Mouse (Mus musculus) forebrain, embryonic 12.5 days (tissue): ENCODE results near the gene Dab2. TPM values are rescaled to one million over a fixed set of nuclear protein-coding genes. Genes with fewer than 3 reads are reported as not detected.

Experiments
- ATAC-seq: fragments of 200-750 bp; cut with Nextera tagmentation; 2 replicates; pipeline ENCODE4 v1.8.0; 2017; ENCODE audit warnings: moderate TSS enrichment; ENCODE audit not compliant: low FRiP score
- H3K27ac ChIP-seq: fragments of 300-500 bp; sonication (generic); 2 replicates; pipeline ENCODE4 v1.5.1; 2016; ENCODE audit warnings: mild to moderate bottlenecking
- H3K27me3 ChIP-seq: fragments of 300-500 bp; sonication (generic); 2 replicates; pipeline ENCODE4 v1.6.1; 2016; ENCODE audit warnings: mild to moderate bottlenecking
- H3K36me3 ChIP-seq: fragments of 300-500 bp; sonication (generic); replicated peaks from 2 replicates; pipeline ENCODE4 v1.6.1; 2016; ENCODE audit warnings: mild to moderate bottlenecking
- H3K4me1 ChIP-seq: fragments of 300-500 bp; sonication (generic); 2 replicates; pipeline ENCODE4 v1.6.1; 2016
- H3K4me2 ChIP-seq: fragments of 300-500 bp; sonication (generic); 2 replicates; pipeline ENCODE4 v1.6.1; 2016; ENCODE audit warnings: mild to moderate bottlenecking, moderate library complexity
- H3K4me3 ChIP-seq: fragments of 300-500 bp; sonication (generic); replicated peaks from 2 replicates; pipeline ENCODE4 v1.5.1; 2016; ENCODE audit warnings: mild to moderate bottlenecking
- H3K9ac ChIP-seq: fragments of 300-500 bp; sonication (generic); 2 replicates; pipeline ENCODE4 v1.6.1; 2016; ENCODE audit warnings: mild to moderate bottlenecking
- H3K9me3 ChIP-seq: fragments of 300-500 bp; sonication (generic); 2 replicates; pipeline ENCODE4 v1.6.1; 2016
- WGBS: fragments of 180-500 bp; shearing (Covaris S2); methylation state at CpG from one replicate; pipeline ENCODE4 v1.1.7; 2016; 5-methylcytosine and 5-hydroxymethylcytosine counted together
- polyA plus RNA-seq: library from polyadenylated mRNA; unstranded; fragments of >200 nt; fragmentation: Nextera tagmentation; extraction: Ambion mirVana; gene quantifications from 2 replicates; pipeline ENCODE4 v1.2.1, GENCODE M21; 2016

Dab2 gene
- polyA plus RNA-seq: 27.8 and 37.4 TPM in 2 replicates

GRCm38 (mm10) chr15:6299554-6299953 lies at the start of gene Dab2:
Gene Dab2 (plus strand): TSS chr15:6299788.
- 74% methylated on average over 3 of the region's 3 CpGs for WGBS
- Histone ChIP-seq H3K9me3 (no peaks in the 10 kb centered on the region), H3K4me2 (no peak within 1 kb of the TSS), H3K4me3 (no peak within 1 kb of the TSS), H3K27ac (no peak within 1 kb of the TSS), H3K9ac (no peak within 1 kb of the TSS), H3K36me3 (no peaks in the 10 kb centered on the region), H3K4me1 (no peaks in the 10 kb centered on the region), H3K27me3 (no peaks in the 10 kb centered on the region)
- ATAC-seq: no peak

- H3K9ac ChIP-seq: no peak overlapping the region
- H3K27me3 ChIP-seq: no peaks in the 10 kb centered on the region
- no peak overlapping the region for H3K27ac ChIP-seq
- no peak overlapping the region for H3K4me2 ChIP-seq
- no peaks in the 10 kb centered on the region for H3K4me1 ChIP-seq
- H3K36me3 ChIP-seq: no peaks in the 10 kb centered on the region
- no peak for ATAC-seq
- 82% methylated on average over 2 of the region's 2 CpGs for WGBS
- no peaks in the 10 kb centered on the region for H3K9me3 ChIP-seq
- no peak overlapping the region for H3K4me3 ChIP-seq
These were observed 46.1 kb upstream of the Dab2 start for GRCm38 (mm10) chr15:6253471-6253870.

GRCm38 (mm10) chr15:6254383-6254782 lies 45.2 kb upstream of the Dab2 start:
- 90% methylated on average over 2 of the region's 2 CpGs for WGBS
- no peak overlapping the region for H3K4me3 ChIP-seq
- no peak overlapping the region for H3K4me2 ChIP-seq
- no peak overlapping the region for H3K27ac ChIP-seq
- no peaks in the 10 kb centered on the region for H3K36me3 ChIP-seq
- no peak for ATAC-seq
- no peak overlapping the region for H3K9ac ChIP-seq
- no peaks in the 10 kb centered on the region for H3K9me3 ChIP-seq
- H3K4me1 ChIP-seq: no peaks in the 10 kb centered on the region
- H3K27me3 ChIP-seq: no peaks in the 10 kb centered on the region

- Histone ChIP-seq H3K36me3 (no peaks in the 10 kb centered on the region), H3K4me2 (no peak overlapping the region), H3K4me1 (no peaks in the 10 kb centered on the region), H3K4me3 (no peak overlapping the region), H3K9me3 (no peaks in the 10 kb centered on the region), H3K27ac (no peak overlapping the region), H3K27me3 (no peaks in the 10 kb centered on the region), H3K9ac (no peak overlapping the region)
- no peak for ATAC-seq
- 88% methylated on average over 2 of the region's 2 CpGs for WGBS
These were observed 42.5 kb upstream of the Dab2 start for GRCm38 (mm10) chr15:6257049-6257448.

- Histone ChIP-seq H3K27ac (no peak overlapping the region), H3K4me1 (no peaks in the 10 kb centered on the region), H3K4me3 (no peak overlapping the region), H3K4me2 (no peak overlapping the region), H3K9me3 (no peaks in the 10 kb centered on the region), H3K27me3 (no peaks in the 10 kb centered on the region), H3K36me3 (no peaks in the 10 kb centered on the region), H3K9ac (no peak overlapping the region)
- 51% methylated on average over 3 of the region's 3 CpGs for WGBS
- ATAC-seq: no peak
These were observed 39.4 kb upstream of the Dab2 start for GRCm38 (mm10) chr15:6259957-6260740.

GRCm38 (mm10) chr15:6260741-6261430 lies 38.7 kb upstream of the Dab2 start:
- Histone ChIP-seq H3K9me3 (no peaks in the 10 kb centered on the region), H3K27ac (no peak overlapping the region), H3K4me3 (no peak overlapping the region), H3K27me3 (no peaks in the 10 kb centered on the region), H3K4me1 (no peaks in the 10 kb centered on the region), H3K4me2 (no peak overlapping the region), H3K9ac (no peak overlapping the region), H3K36me3 (no peaks in the 10 kb centered on the region)
- WGBS: 86% methylated on average over 6 of the region's 6 CpGs
- ATAC-seq: no peak

GRCm38 (mm10) chr15:6267147-6267758 lies 32.3 kb upstream of the Dab2 start:
- H3K36me3 ChIP-seq: no peaks in the 10 kb centered on the region
- no peak for ATAC-seq

GRCm38 (mm10) chr15:6278606-6279468 lies 20.8 kb upstream of the Dab2 start:
- Histone ChIP-seq H3K4me2 (no peak overlapping the region), H3K27ac (no peak overlapping the region), H3K9me3 (no peaks in the 10 kb centered on the region), H3K27me3 (no peaks in the 10 kb centered on the region), H3K9ac (no peak overlapping the region), H3K4me1 (no peaks in the 10 kb centered on the region), H3K4me3 (no peak overlapping the region), H3K36me3 (no peaks in the 10 kb centered on the region)
- WGBS: 77% methylated on average over 11 of the region's 11 CpGs
- ATAC-seq: no peak

More at GRCm38 (mm10) chr15:6267147-6267758, 32.3 kb upstream of the Dab2 start:
- Histone ChIP-seq H3K4me1 (no peaks in the 10 kb centered on the region), H3K4me3 (no peak overlapping the region), H3K9ac (no peak overlapping the region), H3K9me3 (no peaks in the 10 kb centered on the region), H3K4me2 (no peak overlapping the region), H3K27me3 (no peaks in the 10 kb centered on the region), H3K27ac (no peak overlapping the region)
- 91% methylated on average over 3 of the region's 3 CpGs for WGBS

- no peak for ATAC-seq
- no peak overlapping the region for H3K4me2 ChIP-seq
- H3K9ac ChIP-seq: no peak overlapping the region
- H3K4me3 ChIP-seq: no peak overlapping the region
- H3K36me3 ChIP-seq: no peaks in the 10 kb centered on the region
- 73% methylated on average over 4 of the region's 4 CpGs for WGBS
- H3K4me1 ChIP-seq: no peaks in the 10 kb centered on the region
- H3K27me3 ChIP-seq: no peaks in the 10 kb centered on the region
- no peak overlapping the region for H3K27ac ChIP-seq
- no peaks in the 10 kb centered on the region for H3K9me3 ChIP-seq
These were observed 19.6 kb upstream of the Dab2 start for GRCm38 (mm10) chr15:6280021-6280451.

- Histone ChIP-seq H3K27me3 (no peaks in the 10 kb centered on the region), H3K4me1 (no peaks in the 10 kb centered on the region), H3K4me3 (no peak overlapping the region), H3K9ac (no peak overlapping the region), H3K27ac (no peak overlapping the region), H3K9me3 (no peaks in the 10 kb centered on the region), H3K4me2 (no peak overlapping the region), H3K36me3 (no peaks in the 10 kb centered on the region)
- ATAC-seq: no peak
- 73% methylated on average over 9 of the region's 9 CpGs for WGBS
These were observed 16.3 kb upstream of the Dab2 start for GRCm38 (mm10) chr15:6283249-6283648.

GRCm38 (mm10) chr15:6296071-6296470 lies 3.5 kb upstream of the Dab2 start:
- H3K4me3 ChIP-seq: no peak overlapping the region
- H3K27ac ChIP-seq: no peak overlapping the region
- no peaks in the 10 kb centered on the region for H3K4me1 ChIP-seq
- no peak overlapping the region for H3K4me2 ChIP-seq
- H3K36me3 ChIP-seq: no peaks in the 10 kb centered on the region
- no peak for ATAC-seq
- H3K9ac ChIP-seq: no peak overlapping the region
- 87% methylated on average over 2 of the region's 2 CpGs for WGBS
- no peaks in the 10 kb centered on the region for H3K27me3 ChIP-seq
- no peaks in the 10 kb centered on the region for H3K9me3 ChIP-seq

- no peaks in the 10 kb centered on the region for H3K9me3 ChIP-seq
- H3K4me1 ChIP-seq: no peaks in the 10 kb centered on the region
- ATAC-seq: no peak
- no peak overlapping the region for H3K9ac ChIP-seq
- H3K27ac ChIP-seq: no peak overlapping the region
- WGBS: 89% methylated on average over 3 of the region's 3 CpGs
- no peaks in the 10 kb centered on the region for H3K27me3 ChIP-seq
- H3K36me3 ChIP-seq: no peaks in the 10 kb centered on the region
- no peak overlapping the region for H3K4me2 ChIP-seq
- no peak overlapping the region for H3K4me3 ChIP-seq
These were observed 862 bp upstream of the Dab2 start for GRCm38 (mm10) chr15:6298726-6299125.
